Mouse (Mus musculus) myocyte (in vitro differentiated cells): ENCODE measurements at regions not wholly inside any gene's neighbourhood (a gene's known extent, or its start where the extent isn't known, plus 50 kb on each side); places are given as distances from the start of the nearest gene placed in this dataset.

Experiments
- H3K27me3 ChIP-seq: one replicate; pipeline ENCODE4 v1.6.1; 2011; ENCODE audit not compliant: control insufficient read depth, insufficient read depth, insufficient read length
- H3K36me3 ChIP-seq: one replicate; pipeline ENCODE4 v1.6.1; 2011; ENCODE audit not compliant: control insufficient read depth, insufficient read depth
- H3K4me2 ChIP-seq: one replicate; pipeline ENCODE4 v1.6.1; 2011; ENCODE audit warnings: low read depth, control low read depth
- H3K4me3 ChIP-seq: one replicate; pipeline ENCODE4 v1.5.1; 2011; ENCODE audit warnings: mild to moderate bottlenecking, control low read depth, moderate library complexity
- H3K79me2 ChIP-seq: one replicate; pipeline ENCODE4 v1.6.1; 2011; ENCODE audit not compliant: control insufficient read depth, insufficient read depth
- H3ac ChIP-seq: one replicate; pipeline ENCODE4 v1.6.1; 2011; ENCODE audit not compliant: control insufficient read depth, insufficient read length
- CEBPB ChIP-seq: IDR thresholded peaks from 2 replicates; pipeline ENCODE4 v1.6.1; 2011; ENCODE audit warnings: mild to moderate bottlenecking, moderate library complexity; ENCODE audit not compliant: poor library complexity, insufficient read depth, severe bottlenecking
- E2F4 ChIP-seq: IDR thresholded peaks from one replicate; pipeline ENCODE4 v1.6.1; 2011; ENCODE audit warnings: mild to moderate bottlenecking, control low read depth, moderate library complexity; ENCODE audit not compliant: insufficient read depth
- MAX ChIP-seq: IDR thresholded peaks from one replicate; pipeline ENCODE4 v1.6.1; 2011; ENCODE audit warnings: low read depth, mild to moderate bottlenecking, control low read depth
- MYOD1 ChIP-seq, 3 experiments: IDR thresholded peaks; one replicate each; pipeline ENCODE4 v1.6.1; 2011; ENCODE audit warnings: control low read depth in 2 of 3, low read depth in 2 of 3, mild to moderate bottlenecking in 2 of 3, moderate library complexity in 1 of 3; ENCODE audit not compliant: insufficient read length in 2 of 3, control insufficient read depth in 1 of 3
- MYOG ChIP-seq, 3 experiments: IDR thresholded peaks; one replicate each; pipeline ENCODE4 v1.6.1; 2011; ENCODE audit warnings: control low read depth in 2 of 3, low read depth in 2 of 3, mild to moderate bottlenecking in 2 of 3; ENCODE audit not compliant: insufficient read length in 2 of 3, control insufficient read depth in 1 of 3, insufficient read depth in 1 of 3
- POLR2A ChIP-seq: IDR thresholded peaks from one replicate; pipeline ENCODE4 v1.6.1; 2011; ENCODE audit warnings: low read depth, mild to moderate bottlenecking, control low read depth, moderate library complexity; ENCODE audit not compliant: insufficient read length
- POLR2AphosphoS2 ChIP-seq: IDR thresholded peaks from one replicate; pipeline ENCODE4 v1.6.1; 2011; ENCODE audit warnings: low read depth, control low read depth; ENCODE audit not compliant: insufficient read length
- REST ChIP-seq: IDR thresholded peaks from one replicate; pipeline ENCODE4 v1.6.1; 2011; ENCODE audit warnings: mild to moderate bottlenecking, control low read depth, moderate library complexity; ENCODE audit not compliant: insufficient read depth, insufficient read length
- SRF ChIP-seq: IDR thresholded peaks from one replicate; pipeline ENCODE4 v1.6.1; 2011; ENCODE audit warnings: low read depth; ENCODE audit not compliant: control insufficient read depth, insufficient read length
- TCF12 ChIP-seq: IDR thresholded peaks from one replicate; pipeline ENCODE4 v1.6.1; 2011; ENCODE audit warnings: mild to moderate bottlenecking, control low read depth; ENCODE audit not compliant: poor library complexity, insufficient read depth, severe bottlenecking
- TCF3 ChIP-seq: IDR thresholded peaks from one replicate; pipeline ENCODE4 v1.6.1; 2011; ENCODE audit warnings: low read depth, control low read depth; ENCODE audit not compliant: insufficient read length
- USF1 ChIP-seq: IDR thresholded peaks from one replicate; pipeline ENCODE4 v1.6.1; 2011; ENCODE audit warnings: low read depth, mild to moderate bottlenecking, control low read depth, moderate library complexity

- H3K79me2 ChIP-seq, result no peaks in the 10 kb centered on the region
- TF ChIP-seq TCF12 (no peak), CEBPB (no peak), MYOD1 (IDR thresholded peaks at IDR 0.05; ENCODE audit: control insufficient read depth in 1 of 3, insufficient read length in 2 of 3, low read depth in 2 of 3) (no peak), POLR2A (no peak), MYOG (IDR thresholded peaks at IDR 0.05; ENCODE audit: control insufficient read depth in 1 of 3, insufficient read depth in 1 of 3, insufficient read length in 2 of 3, low read depth in 2 of 3) (no peak), USF1 (no peak)
Observed at GRCm38 (mm10) chr2:94590494-94590893, 152.6 kb upstream of the Api5 start.

GRCm38 (mm10) chr2:94587255-94587654 lies 149.3 kb upstream of the Api5 start:
- Histone ChIP-seq H3K4me2 (no peak overlapping the region), H3K27me3 (no peaks in the 10 kb centered on the region), H3K79me2 (no peaks in the 10 kb centered on the region), H3K4me3 (no peak overlapping the region), H3K36me3 (no peaks in the 10 kb centered on the region), H3ac (no peak overlapping the region)
- TF ChIP-seq MYOD1 (IDR thresholded peaks at IDR 0.05; ENCODE audit: control insufficient read depth in 1 of 3, insufficient read length in 2 of 3, low read depth in 2 of 3), result no peak
- TF ChIP-seq CEBPB, result no peak
- TF ChIP-seq USF1, result no peak
- TF ChIP-seq MYOG (IDR thresholded peaks at IDR 0.05; ENCODE audit: control insufficient read depth in 1 of 3, insufficient read depth in 1 of 3, insufficient read length in 2 of 3, low read depth in 2 of 3), result no peak
- TF ChIP-seq TCF12, result no peak
- no peak for TF ChIP-seq POLR2AphosphoS2
- TF ChIP-seq SRF, result no peak
- no peak for TF ChIP-seq TCF3
- TF ChIP-seq MAX, result no peak
- no peak for TF ChIP-seq REST
- TF ChIP-seq POLR2A, result no peak
- no peak for TF ChIP-seq E2F4

More at GRCm38 (mm10) chr2:94590494-94590893, 152.6 kb upstream of the Api5 start:
- Histone ChIP-seq H3K27me3 (no peaks in the 10 kb centered on the region), H3K4me2 (no peak overlapping the region), H3ac (no peak overlapping the region), H3K36me3 (no peaks in the 10 kb centered on the region), H3K4me3 (no peak overlapping the region)

- TF ChIP-seq TCF12 (no peak), TCF3 (no peak), SRF (no peak), POLR2A (no peak), CEBPB (no peak)
- no peak overlapping the region for H3ac ChIP-seq
Observed at GRCm38 (mm10) chr2:94571646-94572045, 133.7 kb upstream of the Api5 start.

DNA sequence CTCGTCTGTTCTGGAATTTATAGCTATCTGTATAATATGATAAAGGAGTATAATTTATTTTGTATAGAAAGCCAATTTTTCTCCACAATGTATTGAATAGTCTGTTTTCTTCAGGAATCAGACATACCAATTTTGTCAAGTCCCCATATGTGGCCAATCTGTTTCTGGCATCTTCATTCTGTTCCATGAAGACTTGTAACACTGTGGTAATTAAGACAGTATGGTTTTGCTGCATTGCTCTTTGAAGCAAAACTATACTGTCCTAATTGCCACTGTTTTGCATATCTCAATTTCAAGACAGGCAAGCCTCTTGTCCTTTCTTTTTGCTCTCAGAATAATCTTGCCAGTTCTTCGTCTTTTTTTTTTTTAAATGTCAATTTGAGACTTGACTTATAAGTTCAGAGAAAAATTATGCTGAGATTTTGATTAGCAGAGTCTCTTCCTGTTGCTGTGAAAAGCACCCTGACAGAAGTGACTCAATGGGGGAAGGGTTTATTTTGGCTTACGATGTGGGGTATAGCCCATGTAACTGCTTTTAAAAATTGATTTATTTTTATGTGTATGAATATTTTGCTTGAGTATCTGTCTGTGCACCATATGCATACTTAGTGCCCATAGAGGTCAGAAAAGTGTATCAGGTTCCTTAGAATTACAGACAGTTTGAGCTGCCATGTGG lies 103.4 kb upstream of the Api5 start:
- no peak overlapping the region for H3K4me2 ChIP-seq
- no peaks in the 10 kb centered on the region for H3K36me3 ChIP-seq
- no peaks in the 10 kb centered on the region for H3K27me3 ChIP-seq
- no peak for TF ChIP-seq TCF12
- H3K4me3 ChIP-seq, result no peak overlapping the region
- no peaks in the 10 kb centered on the region for H3K79me2 ChIP-seq
- no peak overlapping the region for H3ac ChIP-seq

More at GRCm38 (mm10) chr2:94571646-94572045, 133.7 kb upstream of the Api5 start:
- H3K4me2 ChIP-seq, result no peak overlapping the region
- H3K36me3 ChIP-seq, result no peaks in the 10 kb centered on the region
- no peak overlapping the region for H3K4me3 ChIP-seq
- H3K79me2 ChIP-seq, result no peaks in the 10 kb centered on the region
- no peaks in the 10 kb centered on the region for H3K27me3 ChIP-seq

GRCm38 (mm10) chr2:94536631-94537030 lies 98.7 kb upstream of the Api5 start:
- no peaks in the 10 kb centered on the region for H3K36me3 ChIP-seq
- TF ChIP-seq E2F4 (no peak), MYOD1 (IDR thresholded peaks at IDR 0.05; ENCODE audit: control insufficient read depth in 1 of 3, insufficient read length in 2 of 3, low read depth in 2 of 3) (no peak), POLR2A (no peak), MAX (no peak), POLR2AphosphoS2 (no peak), SRF (no peak), MYOG (IDR thresholded peaks at IDR 0.05; ENCODE audit: control insufficient read depth in 1 of 3, insufficient read depth in 1 of 3, insufficient read length in 2 of 3, low read depth in 2 of 3) (no peak), CEBPB (no peak), TCF12 (no peak), REST (no peak), TCF3 (no peak)
- H3K79me2 ChIP-seq, result no peaks in the 10 kb centered on the region
- H3ac ChIP-seq, result no peak overlapping the region
- H3K4me3 ChIP-seq, result no peak overlapping the region
- no peaks in the 10 kb centered on the region for H3K27me3 ChIP-seq
- no peak overlapping the region for H3K4me2 ChIP-seq
